Mouse (Mus musculus) heart, postnatal 4 days (tissue): ENCODE measurements at regions not wholly inside any gene's neighbourhood (a gene's known extent, or its start where the extent isn't known, plus 50 kb on each side); places are given as distances from the start of the nearest gene placed in this dataset.

ENCODE experiments used
- DNase-seq: peaks from one replicate; pipeline ENCODE4 v3.0.0; 2021

GRCm38 (mm10) chr1:75889847-75890591, 344.0 kb downstream of the Slc4a3 start:
- no peak for DNase-seq

GRCm38 (mm10) chr1:75890636-75891276, 344.7 kb downstream of the Slc4a3 start:
- DNase-seq: no peak

GRCm38 (mm10) chr1:75895550-75895949, 349.5 kb downstream of the Slc4a3 start:
- no peak for DNase-seq

GRCm38 (mm10) chr1:75901146-75901545, 355.1 kb downstream of the Slc4a3 start:
- DNase-seq: no peak

GRCm38 (mm10) chr1:75905699-75906470, 359.8 kb downstream of the Slc4a3 start:
- no peak for DNase-seq

GRCm38 (mm10) chr1:75915311-75915710, 369.2 kb downstream of the Slc4a3 start:
- no peak for DNase-seq

- no peak for DNase-seq
These were observed 370.1 kb downstream of the Slc4a3 start for GRCm38 (mm10) chr1:75916181-75916580.

- DNase-seq: no peak
These were observed 373.1 kb downstream of the Slc4a3 start for GRCm38 (mm10) chr1:75919134-75919533.

- DNase-seq: no peak
These were observed 379.0 kb downstream of the Slc4a3 start for GRCm38 (mm10) chr1:75925046-75925445.

GRCm38 (mm10) chr1:75925802-75926201, 379.7 kb downstream of the Slc4a3 start:
- DNase-seq: peak; percentile 97

GRCm38 (mm10) chr1:75931852-75932251, 385.8 kb downstream of the Slc4a3 start:
- no peak for DNase-seq

- DNase-seq: peak; percentile 71
These were observed 387.8 kb downstream of the Slc4a3 start for GRCm38 (mm10) chr1:75933831-75934230.

GRCm38 (mm10) chr1:75934761-75935160, 388.7 kb downstream of the Slc4a3 start:
- DNase-seq: no peak

GRCm38 (mm10) chr1:75935866-75936265, 389.8 kb downstream of the Slc4a3 start:
- DNase-seq: no peak

GRCm38 (mm10) chr1:75936596-75936995, 390.5 kb downstream of the Slc4a3 start:
- peak; percentile 56 for DNase-seq

GRCm38 (mm10) chr1:75937331-75937730, 391.3 kb downstream of the Slc4a3 start:
- DNase-seq: no peak

- no peak for DNase-seq
These were observed 400.3 kb downstream of the Slc4a3 start for GRCm38 (mm10) chr1:75946290-75946839.

- DNase-seq: no peak
These were observed 432.3 kb downstream of the Slc4a3 start for GRCm38 (mm10) chr1:75978203-75978986.

- DNase-seq: no peak
These were observed 437.0 kb downstream of the Slc4a3 start for GRCm38 (mm10) chr1:75983057-75983456.

GRCm38 (mm10) chr1:75983487-75983886, 437.4 kb downstream of the Slc4a3 start:
- DNase-seq: no peak

GRCm38 (mm10) chr1:75988496-75988895, 442.4 kb downstream of the Slc4a3 start:
- no peak for DNase-seq

GRCm38 (mm10) chr1:75992039-75992438, 446.0 kb downstream of the Slc4a3 start:
- no peak for DNase-seq
